Mouse (Mus musculus) cerebellum, adult 2 months (tissue): ENCODE measurements around the gene Mcm9. TPM values are rescaled to one million over a fixed set of nuclear protein-coding genes. Genes with fewer than 3 reads are reported as not detected.

Experiments used
- DNase-seq, 2 experiments: peaks; one replicate each; pipeline ENCODE4 v3.0.0; 2021
- H3K27ac ChIP-seq: fragments of 200-500 bp; 2 replicates; pipeline ENCODE4 v1.5.1; 2012; ENCODE audit warnings: low read length, control low read depth, inconsistent platforms; ENCODE audit not compliant: insufficient read depth
- H3K27me3 ChIP-seq: fragments of 200-500 bp; 2 replicates; pipeline ENCODE4 v1.6.1; 2012; ENCODE audit warnings: inconsistent platforms, mild to moderate bottlenecking, low read length, moderate library complexity; ENCODE audit not compliant: control insufficient read depth, insufficient read depth
- H3K4me1 ChIP-seq: fragments of 200-500 bp; 2 replicates; pipeline ENCODE4 v1.6.1; 2011; ENCODE audit warnings: low read length; ENCODE audit not compliant: control insufficient read depth, insufficient read depth
- H3K4me3 ChIP-seq: fragments of 200-500 bp; replicated peaks from 2 replicates; pipeline ENCODE3; 2011; ENCODE audit warnings: mild to moderate bottlenecking, low read depth, low read length, control low read depth; ENCODE audit not compliant: insufficient read depth
- CTCF ChIP-seq: fragments of 200-500 bp; IDR thresholded peaks from 2 replicates; pipeline ENCODE4 v1.5.1; 2011; ENCODE audit warnings: low read depth, mild to moderate bottlenecking, control low read depth, low read length, moderate library complexity, borderline replicate concordance; ENCODE audit not compliant: insufficient read depth
- POLR2A ChIP-seq: fragments of 200-500 bp; IDR thresholded peaks from 2 replicates; pipeline ENCODE4 v1.6.1; 2011; ENCODE audit warnings: low read length, control low read depth, borderline replicate concordance; ENCODE audit not compliant: insufficient read depth
- WGBS: fragments of 180-500 bp; shearing (Covaris S2); methylation state at CpG from one replicate; pipeline ENCODE4 v1.1.7; 2018; 5-methylcytosine and 5-hydroxymethylcytosine counted together
- polyA plus RNA-seq: library from polyadenylated mRNA; depleted of rRNA; stranded (reverse); fragments of >200 nt; gene quantifications from 2 replicates; pipeline ENCODE4 v1.2.3, GENCODE M21; 2012

The Mcm9 gene
- polyA plus RNA-seq, 1 experiment = 5.3 TPM

GRCm38 (mm10) chr10:53596677-53597120 lies 33.5 kb downstream of the Mcm9 start, which contains the start of gene Asf1a:
Gene Asf1a (plus strand): TSS chr10:53596757.
- peaks cover 2% of the 10 kb centered on the region; the same call in 1 of the 2 replicates for H3K4me1 ChIP-seq
- 1% methylated on average over 52 of the region's 52 CpGs for WGBS
- TF ChIP-seq POLR2A (peak; percentile 35; the same call in 1 of the 2 replicates), CTCF (peak; percentile 64; the same call in 1 of the 2 replicates)
- peak; percentile 97 to 98 for DNase-seq
- H3K27me3 ChIP-seq = no peaks in the 10 kb centered on the region
- peak within 1 kb of the TSS; percentile 94 for H3K27ac ChIP-seq
- peak within 1 kb of the TSS; percentile 96 for H3K4me3 ChIP-seq

DNA sequence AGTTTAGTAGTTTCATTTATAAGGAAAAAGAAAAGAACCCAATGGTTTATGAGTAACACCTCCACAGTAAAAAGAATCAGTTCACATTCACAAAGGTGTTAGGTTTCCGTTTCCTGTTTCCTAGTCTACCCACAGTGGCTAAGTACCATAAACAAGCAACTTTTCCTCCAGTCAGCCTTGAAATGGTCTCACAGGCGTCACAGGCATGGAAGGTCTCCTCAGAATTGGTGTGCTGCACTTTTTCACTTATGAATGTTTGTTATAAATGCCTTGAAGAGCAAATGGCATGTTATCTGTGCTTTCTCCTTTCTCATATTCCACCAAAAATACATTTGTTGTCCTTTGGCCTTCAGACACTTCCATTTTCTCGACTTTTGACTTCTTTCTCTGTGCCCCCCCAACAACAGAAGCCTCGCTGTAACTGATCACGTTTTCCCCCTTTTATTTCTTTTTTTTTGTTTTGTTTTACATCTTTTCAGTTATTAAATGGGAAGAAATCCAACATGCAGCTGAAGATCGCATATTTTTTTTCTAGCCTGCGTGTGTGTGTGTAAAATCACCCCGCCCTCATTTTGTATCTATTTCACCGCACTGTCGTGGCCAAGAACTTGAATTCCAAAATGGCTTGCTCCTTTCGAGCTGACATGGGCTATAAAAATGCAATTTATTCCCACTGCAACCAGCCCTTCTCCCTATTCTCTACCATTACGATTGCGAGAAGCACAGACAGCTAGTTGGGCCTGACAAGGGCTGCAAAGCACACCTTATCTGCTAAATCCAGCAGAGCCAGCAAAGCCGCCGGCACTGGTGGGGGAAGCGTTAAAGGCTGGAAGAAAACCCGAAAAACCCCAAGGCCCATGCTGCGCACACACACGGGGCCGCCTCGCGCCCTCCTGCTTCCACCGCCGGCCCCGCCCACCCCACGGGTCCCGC lies 34.2 kb downstream of the Mcm9 start:
- Histone ChIP-seq H3K27me3 (no peaks in the 10 kb centered on the region), H3K27ac (peak overlapping the region; percentile 94), H3K4me3 (peak overlapping the region; percentile 96), H3K4me1 (peaks cover 2% of the 10 kb centered on the region; the same call in 1 of the 2 replicates)
- no peak for TF ChIP-seq CTCF
- TF ChIP-seq POLR2A = peak; percentile 57; the same call in 1 of the 2 replicates
- WGBS = 6% methylated on average over 26 of the region's 27 CpGs
- peak in 1 of 2 experiments; percentile 85 for DNase-seq

- 70% methylated on average over 3 of the region's 3 CpGs for WGBS
- no peak for DNase-seq
- TF ChIP-seq CTCF (no peak), POLR2A (no peak)
- Histone ChIP-seq H3K27ac (no peak overlapping the region), H3K27me3 (no peaks in the 10 kb centered on the region), H3K4me1 (no peaks in the 10 kb centered on the region), H3K4me3 (no peak overlapping the region)
Measured at GRCm38 (mm10) chr10:53585777-53586176, 44.5 kb downstream of the Mcm9 start.

GRCm38 (mm10) chr10:53581087-53581486 lies 49.2 kb downstream of the Mcm9 start:
- peak overlapping the region; percentile 45 for H3K4me3 ChIP-seq
- WGBS = 17% methylated on average over 7 of the region's 12 CpGs
- no peak for TF ChIP-seq CTCF
- no peak for TF ChIP-seq POLR2A
- H3K27me3 ChIP-seq = no peaks in the 10 kb centered on the region
- peak in 1 of 2 experiments; percentile 18 for DNase-seq
- no peaks in the 10 kb centered on the region for H3K4me1 ChIP-seq
- no peak overlapping the region for H3K27ac ChIP-seq

- Histone ChIP-seq H3K4me1 (no peaks in the 10 kb centered on the region), H3K4me3 (peak overlapping the region; percentile 45), H3K27me3 (no peaks in the 10 kb centered on the region), H3K27ac (no peak overlapping the region)
- WGBS = 3% methylated on average over 14 of the region's 14 CpGs
- TF ChIP-seq POLR2A (no peak), CTCF (no peak)
- peak; percentile 52 to 56 for DNase-seq
Measured at GRCm38 (mm10) chr10:53580621-53581081, 49.6 kb downstream of the Mcm9 start.

DNA sequence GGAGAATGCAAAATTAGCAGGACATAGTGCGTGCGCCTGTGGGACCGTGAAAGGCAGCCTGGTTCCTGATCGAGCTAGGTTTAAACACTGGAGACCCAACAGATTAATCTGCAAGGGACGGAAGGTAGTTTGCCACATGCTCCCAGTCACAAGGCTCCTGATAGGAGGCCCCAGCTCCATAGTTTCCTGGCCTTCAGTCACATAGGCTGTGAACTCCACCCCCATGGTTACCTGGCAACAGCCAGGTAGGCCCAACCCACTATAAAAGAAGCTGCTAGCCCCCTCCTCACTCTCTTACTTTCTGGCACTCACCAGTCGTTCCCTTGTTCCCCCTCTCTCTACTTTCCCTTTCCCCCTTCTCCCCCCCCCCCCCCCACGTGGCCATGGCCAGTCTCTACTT lies 50.1 kb downstream of the Mcm9 start:
- no peak overlapping the region for H3K27ac ChIP-seq
- 52% methylated on average over 6 of the region's 7 CpGs for WGBS
- DNase-seq = peak; percentile 14 to 18
- no peak overlapping the region for H3K4me3 ChIP-seq
- TF ChIP-seq POLR2A (no peak), CTCF (no peak)
- H3K27me3 ChIP-seq = no peaks in the 10 kb centered on the region
- no peaks in the 10 kb centered on the region for H3K4me1 ChIP-seq

DNA sequence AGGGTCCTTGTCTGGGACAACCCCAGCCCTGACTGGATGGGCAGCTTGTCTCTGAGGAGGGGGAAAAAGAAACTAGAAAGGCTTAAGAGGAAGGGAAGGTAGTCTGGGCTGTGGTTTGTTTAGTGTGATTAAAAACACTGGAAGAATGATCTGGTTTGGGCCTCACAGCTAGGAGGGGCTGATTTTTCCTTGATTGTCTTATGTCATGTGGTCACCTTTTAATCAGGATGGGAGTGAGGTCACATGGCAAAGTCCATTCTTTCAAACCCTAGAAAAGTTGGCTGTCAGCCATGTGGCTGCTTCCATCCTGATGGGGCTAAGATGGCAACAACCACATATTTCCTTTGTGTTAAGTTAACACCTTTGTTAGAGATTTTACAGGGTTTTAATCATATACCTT lies 61.7 kb downstream of the Mcm9 start:
- H3K4me3 ChIP-seq = no peak overlapping the region
- H3K27me3 ChIP-seq = no peaks in the 10 kb centered on the region
- no peak for DNase-seq
- H3K4me1 ChIP-seq = no peaks in the 10 kb centered on the region
- no peak overlapping the region for H3K27ac ChIP-seq
- TF ChIP-seq POLR2A (no peak), CTCF (no peak)
